Mouse (Mus musculus) kidney, embryonic 15.5 days (tissue): Measurements from ENCODE around the gene Map4k2. TPM values are rescaled to one million over a fixed set of nuclear protein-coding genes. Genes with fewer than 3 reads are reported as not detected.

Experiments used
- ATAC-seq: fragments of 200-750 bp; cut with Nextera tagmentation; replicated peaks from 2 replicates; pipeline ENCODE4 v1.8.0; 2017; ENCODE audit warnings: moderate TSS enrichment; ENCODE audit not compliant: low FRiP score
- H3K27ac ChIP-seq: fragments of 300-500 bp; sonication (generic); 2 replicates; pipeline ENCODE4 v1.5.1; 2015; ENCODE audit warnings: mild to moderate bottlenecking, inconsistent platforms
- H3K27me3 ChIP-seq: fragments of 300-500 bp; sonication (generic); 2 replicates; pipeline ENCODE4 v1.6.1; 2015; ENCODE audit warnings: inconsistent platforms
- H3K36me3 ChIP-seq: fragments of 300-500 bp; sonication (generic); 2 replicates; pipeline ENCODE4 v1.6.1; 2015; ENCODE audit warnings: inconsistent platforms
- H3K4me1 ChIP-seq: fragments of 300-500 bp; sonication (generic); 2 replicates; pipeline ENCODE4 v1.6.1; 2015; ENCODE audit warnings: inconsistent platforms
- H3K4me2 ChIP-seq: fragments of 300-500 bp; sonication (generic); 2 replicates; pipeline ENCODE4 v1.6.1; 2015; ENCODE audit warnings: moderate library complexity, mild to moderate bottlenecking, inconsistent platforms
- H3K4me3 ChIP-seq: fragments of 300-500 bp; sonication (generic); replicated peaks from 2 replicates; pipeline ENCODE4 v1.5.1; 2015; ENCODE audit warnings: mild to moderate bottlenecking, inconsistent platforms
- H3K9ac ChIP-seq: fragments of 300-500 bp; sonication (generic); 2 replicates; pipeline ENCODE4 v1.6.1; 2015; ENCODE audit warnings: mild to moderate bottlenecking, inconsistent platforms
- H3K9me3 ChIP-seq: fragments of 300-500 bp; sonication (generic); replicated peaks from 2 replicates; pipeline ENCODE4 v1.6.1; 2016; ENCODE audit warnings: inconsistent platforms
- WGBS: fragments of 180-500 bp; shearing (Covaris S2); methylation state at CpG from one replicate; pipeline ENCODE4 v1.1.7; 2015; ENCODE audit warnings: mixed read lengths; 5-methylcytosine and 5-hydroxymethylcytosine counted together
- polyA plus RNA-seq: library from polyadenylated mRNA; unstranded; fragments of >200 nt; fragmentation: Nextera tagmentation; extraction: Ambion mirVana; gene quantifications from 2 replicates; pipeline ENCODE4 v1.2.1, GENCODE M21; 2015

The Map4k2 gene
- polyA plus RNA-seq, 1 experiment from 2014 or later, result 21.9 TPM

DNA sequence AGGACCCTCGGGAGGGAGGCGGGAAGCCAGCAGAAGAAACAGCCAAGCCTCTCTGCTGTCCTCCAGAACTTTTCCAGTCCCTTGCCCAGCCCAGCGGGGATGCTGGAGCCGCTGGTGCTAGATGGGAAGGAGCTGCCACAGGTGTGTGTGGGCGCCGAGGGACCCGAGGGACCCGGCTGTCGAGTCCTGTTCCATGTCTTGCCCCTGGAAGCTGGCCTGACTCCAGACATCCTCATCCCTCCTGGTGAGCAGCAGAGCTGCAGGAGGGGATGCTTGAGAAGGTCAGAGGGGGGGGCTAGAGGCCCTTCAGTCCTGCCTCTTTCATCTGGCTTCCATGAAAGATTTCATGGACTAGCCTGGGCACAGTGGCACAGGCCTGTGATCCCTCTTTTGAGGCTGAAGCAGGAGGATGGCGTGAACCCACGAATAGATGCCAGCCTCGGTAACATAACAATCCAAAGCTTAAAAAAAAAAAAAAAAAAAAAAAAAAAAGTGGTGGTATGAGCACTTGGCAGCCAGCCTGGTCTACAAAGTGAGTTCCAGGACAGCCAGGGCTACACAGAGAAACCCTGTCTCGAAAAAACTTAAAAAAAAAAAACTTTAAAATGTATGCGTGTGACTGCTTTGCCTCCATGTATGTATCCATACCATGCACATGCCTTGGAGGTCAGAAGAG, 10.6 kb downstream of the Map4k2 start:
- Histone ChIP-seq H3K9me3 (no peaks in the 10 kb centered on the region), H3K27ac (no peak overlapping the region), H3K4me1 (peaks cover 33% of the 10 kb centered on the region), H3K27me3 (no peaks in the 10 kb centered on the region), H3K36me3 (peaks cover 45% of the 10 kb centered on the region), H3K9ac (no peak overlapping the region), H3K4me3 (no peak overlapping the region), H3K4me2 (no peak overlapping the region)
- 65% methylated on average over 14 of the region's 14 CpGs for WGBS
- ATAC-seq, result no peak

DNA sequence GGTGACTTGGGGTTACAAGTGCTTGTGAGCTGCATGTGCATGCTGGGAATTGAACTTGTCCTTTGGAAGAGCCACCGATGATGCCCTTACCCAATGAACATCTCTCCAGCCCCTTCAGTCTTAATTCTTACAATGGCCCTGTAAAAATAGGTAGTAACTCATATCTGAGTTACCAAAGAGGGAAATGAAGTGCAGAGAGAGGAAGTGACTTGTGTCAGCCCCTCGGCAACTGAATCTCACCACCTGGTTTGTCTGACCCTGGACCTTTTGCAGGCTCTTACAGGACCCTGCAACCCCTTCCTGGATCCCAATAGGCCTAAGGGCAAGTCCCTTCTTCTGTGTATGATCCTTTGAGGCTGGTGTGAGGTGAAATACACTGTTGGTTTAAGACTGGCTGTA, 11.2 kb downstream of the Map4k2 start:
- ATAC-seq, result no peak
- Histone ChIP-seq H3K9me3 (no peaks in the 10 kb centered on the region), H3K9ac (no peak overlapping the region), H3K4me1 (peaks cover 31% of the 10 kb centered on the region), H3K27me3 (no peaks in the 10 kb centered on the region), H3K4me2 (no peak overlapping the region), H3K27ac (no peak overlapping the region), H3K4me3 (no peak overlapping the region), H3K36me3 (peaks cover 40% of the 10 kb centered on the region)
- WGBS, result 74% methylated on average over 2 of the region's 2 CpGs

DNA sequence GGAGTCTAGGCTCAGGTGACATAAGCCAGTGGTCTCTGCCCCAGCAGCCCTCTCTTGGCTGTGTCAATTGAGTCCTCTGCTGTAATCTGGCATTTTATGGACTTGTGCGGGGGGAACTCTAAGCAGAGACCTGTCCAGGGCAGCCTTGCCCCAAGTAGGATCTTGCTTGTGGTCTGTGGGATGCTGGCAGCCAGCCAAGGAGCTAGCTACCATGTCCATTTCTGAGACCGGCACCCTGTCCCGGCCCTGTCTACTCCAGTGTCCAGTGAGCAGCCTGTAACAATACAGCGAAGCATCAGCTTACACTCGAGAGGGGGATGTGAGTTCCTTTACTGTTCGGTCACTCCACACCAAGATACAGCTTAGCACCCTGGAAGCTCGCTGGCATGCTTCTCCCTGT, 13.1 kb downstream of the Map4k2 start:
- WGBS, result 51% methylated on average over 7 of the region's 7 CpGs
- no peak overlapping the region for H3K27ac ChIP-seq
- peaks cover 11% of the 10 kb centered on the region for H3K4me1 ChIP-seq
- no peak overlapping the region for H3K4me2 ChIP-seq
- no peak for ATAC-seq
- H3K9ac ChIP-seq, result no peak overlapping the region
- no peaks in the 10 kb centered on the region for H3K9me3 ChIP-seq
- H3K27me3 ChIP-seq, result no peaks in the 10 kb centered on the region
- no peak overlapping the region for H3K4me3 ChIP-seq
- H3K36me3 ChIP-seq, result peaks cover 30% of the 10 kb centered on the region

DNA sequence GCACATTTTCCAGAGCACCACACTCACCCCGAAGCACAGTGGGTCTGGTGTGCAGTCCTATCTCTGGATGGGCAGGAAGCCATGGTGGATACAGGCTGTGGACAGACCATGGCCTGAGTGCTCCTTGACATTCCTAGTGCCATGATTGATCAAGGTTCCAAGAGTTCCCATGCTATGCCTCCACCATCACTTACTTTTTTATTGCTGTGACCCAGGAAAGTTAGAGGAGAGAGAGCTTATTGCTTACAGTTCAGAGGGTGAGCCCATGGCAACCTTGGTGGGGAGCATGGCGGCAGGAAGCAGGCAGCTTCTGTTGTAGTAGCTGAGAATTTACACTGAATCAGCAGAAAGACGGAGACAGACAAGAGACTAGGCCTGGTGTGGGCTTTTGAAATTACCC, 20.4 kb downstream of the Map4k2 start:
- WGBS, result 90% methylated on average over 3 of the region's 3 CpGs
- Histone ChIP-seq H3K9me3 (no peaks in the 10 kb centered on the region), H3K9ac (no peak overlapping the region), H3K4me3 (no peak overlapping the region), H3K27me3 (no peaks in the 10 kb centered on the region), H3K36me3 (peaks cover 18% of the 10 kb centered on the region), H3K4me2 (no peak overlapping the region), H3K4me1 (peaks cover 22% of the 10 kb centered on the region), H3K27ac (no peak overlapping the region)
- no peak for ATAC-seq

DNA sequence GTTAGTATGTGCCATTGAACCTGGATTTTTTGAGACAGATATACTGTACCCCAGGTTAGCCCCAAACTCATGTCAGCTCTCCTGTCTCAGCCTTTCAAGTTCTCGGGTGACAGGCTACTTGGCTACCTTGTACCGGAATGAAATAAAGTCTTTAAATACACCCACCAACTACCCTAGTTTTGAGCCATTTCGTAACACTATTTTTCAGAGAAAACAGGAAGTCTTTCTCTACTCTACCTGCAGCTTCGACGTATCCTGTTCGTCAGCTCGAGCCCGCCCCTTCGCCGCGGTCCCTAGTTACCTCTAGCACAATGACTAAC, 22.1 kb downstream of the Map4k2 start:
- Histone ChIP-seq H3K36me3 (peaks cover 36% of the 10 kb centered on the region), H3K9ac (peak overlapping the region; percentile 41), H3K4me1 (peaks cover 31% of the 10 kb centered on the region), H3K9me3 (no peaks in the 10 kb centered on the region), H3K27ac (peak overlapping the region; percentile 98), H3K27me3 (no peaks in the 10 kb centered on the region), H3K4me2 (peak overlapping the region; percentile 80), H3K4me3 (peak overlapping the region; percentile 96)
- ATAC-seq, result no peak
- 1% methylated on average over 11 of the region's 11 CpGs for WGBS

DNA sequence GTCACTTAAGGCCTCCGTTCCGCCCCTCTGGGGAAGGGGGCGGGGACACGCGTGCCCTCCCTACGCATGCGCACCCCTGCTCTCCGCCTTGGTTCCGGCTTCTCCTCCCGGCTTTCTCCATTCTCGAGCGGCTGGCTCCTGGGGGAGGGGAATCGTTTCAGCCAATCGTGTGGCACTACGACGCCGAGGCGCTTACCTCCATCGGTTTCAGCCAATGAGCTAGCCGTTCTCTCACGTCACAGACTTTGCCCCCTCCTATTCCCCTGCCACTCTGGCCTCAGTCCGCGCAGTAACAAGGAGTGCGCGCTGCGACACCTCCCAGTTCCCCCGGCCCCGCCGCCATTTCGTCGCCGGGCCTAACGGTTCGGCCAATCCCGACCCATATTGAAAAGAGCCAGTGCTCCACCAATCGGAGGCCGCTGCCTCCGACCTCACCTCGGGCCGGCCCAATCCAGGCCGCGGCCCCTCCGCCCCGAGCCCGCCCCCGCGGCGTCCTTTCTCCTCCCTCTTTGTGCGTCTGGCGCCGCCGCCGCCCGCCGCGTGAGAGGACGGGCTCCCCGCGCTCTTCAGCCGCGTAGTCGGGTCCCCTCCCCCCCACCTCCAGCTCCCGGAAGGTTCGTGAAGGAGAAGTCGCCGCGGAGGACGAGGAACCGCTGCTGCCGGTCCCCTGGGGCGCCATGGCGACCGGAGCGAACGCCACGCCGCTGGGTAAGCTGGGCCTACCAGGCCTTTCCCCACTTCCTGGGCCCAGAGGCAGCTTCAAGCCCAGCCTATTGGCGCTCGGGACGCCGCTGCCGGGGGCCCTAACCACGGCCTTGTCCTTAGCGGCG, 22.7 kb downstream of the Map4k2 start, which contains the start of gene Sf1:
Gene Sf1, plus strand, starts transcription at position 280 of the 830 bp plus-strand sequence.
- Histone ChIP-seq H3K9ac (peak within 1 kb of the TSS; percentile 99), H3K27ac (peak within 1 kb of the TSS; percentile 98), H3K9me3 (no peaks in the 10 kb centered on the region), H3K4me3 (peak within 1 kb of the TSS; percentile 96), H3K36me3 (peaks cover 42% of the 10 kb centered on the region), H3K4me2 (peak within 1 kb of the TSS; percentile 80), H3K4me1 (peaks cover 31% of the 10 kb centered on the region), H3K27me3 (no peaks in the 10 kb centered on the region)
- under 1% methylated on average over 84 of the region's 85 CpGs for WGBS
- ATAC-seq, result peak; percentile 98

DNA sequence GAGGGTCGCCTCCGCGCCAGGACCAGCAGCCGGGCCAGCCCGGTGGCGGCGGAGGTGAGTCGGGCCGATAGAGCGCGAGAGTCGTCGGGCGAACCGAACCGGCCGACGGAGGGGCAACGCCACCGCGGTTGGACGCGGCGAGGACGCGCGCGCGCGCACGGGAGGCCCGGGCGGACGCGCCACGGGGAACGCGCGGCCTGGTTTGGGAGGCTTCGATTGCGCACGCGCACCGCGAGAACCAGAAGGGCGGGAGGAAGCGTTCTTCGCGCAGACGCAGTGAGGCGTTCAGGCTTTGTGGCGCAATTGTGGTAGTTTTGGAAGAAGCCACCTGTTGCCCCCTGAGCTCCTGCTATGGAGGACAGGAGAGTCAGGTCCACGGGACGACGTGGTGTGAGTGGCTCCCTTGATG, 23.4 kb downstream of the Map4k2 start:
- H3K36me3 ChIP-seq, result peaks cover 48% of the 10 kb centered on the region
- peak; percentile 2; the same call in 1 of the 2 replicates for ATAC-seq

DNA sequence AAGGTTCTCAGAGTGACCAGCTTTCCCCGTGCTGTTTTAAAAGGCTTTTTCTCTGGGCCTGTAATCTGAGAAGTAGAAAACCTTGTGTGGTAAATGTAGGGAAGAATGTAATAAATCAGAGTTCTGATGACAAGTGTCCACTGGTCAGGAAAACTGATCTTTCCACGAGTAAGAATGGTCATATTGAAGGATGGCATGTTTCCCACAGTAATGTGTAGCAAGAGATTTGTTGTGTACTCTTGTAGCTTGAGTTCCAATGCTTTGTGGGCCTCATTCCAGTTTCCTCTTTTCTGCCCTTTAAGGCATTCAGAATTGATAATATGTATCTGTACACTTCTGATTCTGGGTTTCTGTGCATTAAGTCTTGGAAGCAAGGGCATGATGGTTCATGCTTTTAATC, 23.9 kb downstream of the Map4k2 start:
- peak overlapping the region; percentile 99 for H3K9ac ChIP-seq
- H3K9me3 ChIP-seq, result no peaks in the 10 kb centered on the region
- peaks cover 31% of the 10 kb centered on the region for H3K4me1 ChIP-seq
- H3K4me2 ChIP-seq, result peak overlapping the region; percentile 80
- no peaks in the 10 kb centered on the region for H3K27me3 ChIP-seq
- peaks cover 53% of the 10 kb centered on the region for H3K36me3 ChIP-seq
- peak overlapping the region; percentile 96 for H3K4me3 ChIP-seq
- 0% methylated on average over 2 of the region's 2 CpGs for WGBS
- ATAC-seq, result no peak
- H3K27ac ChIP-seq, result peak overlapping the region; percentile 98; the same call in 1 of the 2 replicates

More for the DNA sequence above, 23.4 kb downstream of the Map4k2 start:
- Histone ChIP-seq H3K27me3 (no peaks in the 10 kb centered on the region), H3K4me1 (peaks cover 31% of the 10 kb centered on the region), H3K4me2 (peak overlapping the region; percentile 80), H3K27ac (peak overlapping the region; percentile 98), H3K9me3 (no peaks in the 10 kb centered on the region), H3K9ac (peak overlapping the region; percentile 99), H3K4me3 (peak overlapping the region; percentile 96)
- whole genome bisulfite sequencing, result under 1% methylated on average over 55 of the region's 55 CpGs

DNA sequence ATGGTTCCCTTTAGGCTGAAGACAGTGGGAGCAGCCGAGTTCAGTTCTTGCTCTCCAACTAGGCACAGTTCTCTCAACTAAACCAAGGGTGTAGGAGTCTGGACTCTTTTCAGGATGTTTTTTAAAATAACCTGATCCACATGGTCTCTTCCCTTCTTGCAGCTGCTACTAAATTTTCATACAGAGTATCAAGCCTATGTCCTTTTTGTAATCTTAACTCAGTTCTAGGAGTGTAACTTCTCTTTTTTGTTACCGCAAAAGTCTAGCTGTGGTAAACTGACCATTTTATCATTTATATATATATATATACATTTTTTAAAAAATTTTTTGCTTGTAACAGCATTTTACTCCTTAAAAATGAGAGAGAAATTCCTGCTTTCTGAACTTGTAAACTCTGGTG, 29.2 kb downstream of the Map4k2 start:
- peaks cover 98% of the 10 kb centered on the region for H3K36me3 ChIP-seq
- no peak overlapping the region for H3K4me2 ChIP-seq
- H3K27ac ChIP-seq, result no peak overlapping the region
- H3K27me3 ChIP-seq, result no peaks in the 10 kb centered on the region
- WGBS, result 92% methylated on average over 2 of the region's 2 CpGs
- no peaks in the 10 kb centered on the region for H3K9me3 ChIP-seq
- H3K4me3 ChIP-seq, result no peak overlapping the region
- peaks cover 19% of the 10 kb centered on the region for H3K4me1 ChIP-seq
- H3K9ac ChIP-seq, result no peak overlapping the region
- ATAC-seq, result no peak

DNA sequence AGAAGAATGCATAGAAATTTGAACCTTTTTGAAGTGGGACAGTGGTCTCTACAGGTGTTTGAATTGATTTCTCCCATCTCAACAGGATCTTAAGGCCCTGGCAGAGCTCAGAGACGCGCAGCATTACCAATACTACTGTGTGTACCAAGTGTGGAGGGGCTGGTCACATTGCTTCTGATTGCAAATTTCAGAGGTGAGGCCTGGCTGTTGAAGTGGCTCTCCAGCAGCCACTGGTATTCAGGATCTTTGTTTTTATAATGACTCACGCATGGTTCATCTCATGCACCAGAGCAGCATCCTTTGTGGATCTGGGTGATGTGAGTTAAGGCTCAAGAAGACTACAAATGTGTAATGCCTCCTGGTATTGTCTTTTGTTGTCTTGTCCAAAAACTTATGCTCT, 31.5 kb downstream of the Map4k2 start:
- H3K4me2 ChIP-seq, result no peak overlapping the region
- no peak overlapping the region for H3K4me3 ChIP-seq
- no peaks in the 10 kb centered on the region for H3K27me3 ChIP-seq
- no peak for ATAC-seq
- no peaks in the 10 kb centered on the region for H3K9me3 ChIP-seq
- peaks cover 99% of the 10 kb centered on the region for H3K36me3 ChIP-seq
- no peak overlapping the region for H3K27ac ChIP-seq
- peaks cover 1% of the 10 kb centered on the region; the same call in 1 of the 2 replicates for H3K4me1 ChIP-seq
- WGBS, result 92% methylated on average over 3 of the region's 3 CpGs
- H3K9ac ChIP-seq, result no peak overlapping the region

DNA sequence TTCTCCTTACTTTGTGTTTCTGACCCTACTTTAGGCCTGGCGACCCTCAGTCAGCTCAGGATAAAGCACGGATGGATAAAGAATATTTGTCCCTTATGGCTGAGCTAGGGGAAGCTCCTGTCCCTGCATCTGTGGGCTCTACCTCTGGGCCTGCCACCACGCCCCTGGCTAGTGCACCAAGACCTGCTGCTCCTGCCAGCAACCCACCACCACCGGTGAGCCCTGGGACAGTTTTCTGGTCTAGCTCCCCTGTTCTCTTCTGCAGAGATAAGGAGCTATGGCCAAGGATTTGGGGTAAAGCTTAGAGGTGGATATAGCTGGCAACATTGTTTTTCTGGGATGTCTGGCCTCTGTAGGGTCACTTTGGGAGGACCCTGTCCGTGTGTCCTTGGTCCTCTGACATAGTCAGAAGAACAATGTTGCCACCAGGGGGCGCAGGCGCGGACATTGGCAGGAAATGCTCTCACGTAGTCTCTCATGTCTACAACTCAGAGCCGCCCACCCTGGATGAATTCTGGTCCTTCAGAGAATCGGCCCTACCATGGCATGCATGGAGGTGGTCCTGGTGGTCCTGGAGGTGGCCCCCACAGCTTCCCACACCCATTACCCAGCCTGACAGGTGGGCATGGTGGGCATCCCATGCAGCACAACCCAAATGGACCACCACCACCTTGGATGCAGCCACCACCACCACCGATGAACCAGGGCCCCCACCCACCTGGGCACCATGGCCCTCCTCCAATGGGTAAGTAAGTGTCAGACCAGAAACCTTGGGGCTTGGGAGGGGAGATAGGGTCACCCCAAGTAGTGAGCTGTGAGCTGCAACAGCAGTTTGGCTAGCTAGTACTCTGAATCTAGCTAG, 32.8 kb downstream of the Map4k2 start:
- 0 out of 2 replicates have a peak, but pooled peaks have one; percentile 19 for ATAC-seq
- peaks cover 99% of the 10 kb centered on the region for H3K36me3 ChIP-seq
- H3K27ac ChIP-seq, result no peak overlapping the region

More for the DNA sequence above, 32.8 kb downstream of the Map4k2 start:
- WGBS, result 64% methylated on average over 12 of the region's 12 CpGs
- Histone ChIP-seq H3K4me1 (no peaks in the 10 kb centered on the region), H3K9ac (no peak overlapping the region), H3K4me2 (no peak overlapping the region), H3K27me3 (no peaks in the 10 kb centered on the region), H3K4me3 (no peak overlapping the region), H3K9me3 (no peaks in the 10 kb centered on the region)
